Mouse (Mus musculus): ENCODE data around the gene Ttc39b. TPM values are rescaled to one million over a fixed set of nuclear protein-coding genes. Genes with fewer than 3 reads are reported as not detected.
"Not testable (repeated sequence)": the region's sequence is repeated elsewhere in the genome, so short reads cannot be mapped to it uniquely, and the experiment has no call there.

Gene Ttc39b
- polyA plus RNA-seq, 1 experiment, result 7.1 TPM

GRCm38 (mm10) chr4:83237656-83238055 is 86.4 kb downstream of the Ttc39b start:
- 84% methylated on average over 5 of the region's 5 CpGs for whole genome bisulfite sequencing
- Histone ChIP-seq H3K4me1 (ENCODE audit: control insufficient read depth, insufficient read depth, low read length) (0 out of 2 replicates have a peak, but pooled peaks cover 3% of the 10 kb centered on the region), H3K4me3 (replicated peaks; ENCODE audit: extremely low read depth, low read depth, low read length) (no peak overlapping the region)
- no peak for TF ChIP-seq CTCF (IDR thresholded peaks at IDR 0.05; ENCODE audit: insufficient read depth, low read length)
- no peak for TF ChIP-seq POLR2A (IDR thresholded peaks at IDR 0.05; ENCODE audit: borderline replicate concordance, extremely low read depth, low read depth, low read length)
- DNase-seq, result no peak

GRCm38 (mm10) chr4:83235304-83235703 is 88.8 kb downstream of the Ttc39b start:
- not testable (repeated sequence) for H3K4me3 ChIP-seq (replicated peaks; ENCODE audit: extremely low read depth, low read depth, low read length)

GRCm38 (mm10) chr4:83234739-83235138 is 89.3 kb downstream of the Ttc39b start:
- 54% methylated on average over 11 of the region's 11 CpGs for WGBS
- DNase-seq, result no peak

More at GRCm38 (mm10) chr4:83235304-83235703, 88.8 kb downstream of the Ttc39b start:
- H3K4me1 ChIP-seq (ENCODE audit: control insufficient read depth, insufficient read depth, low read length); DNase-seq: not testable (repeated sequence)
- 45% methylated on average over 2 of the region's 3 CpGs for WGBS

GRCm38 (mm10) chr4:83234132-83234531 is 89.9 kb downstream of the Ttc39b start:
- peaks cover 3% of the 10 kb centered on the region; the same call in 1 of the 2 replicates for H3K4me1 ChIP-seq (ENCODE audit: control insufficient read depth, insufficient read depth, low read length)
- no peak for TF ChIP-seq CTCF (IDR thresholded peaks at IDR 0.05; ENCODE audit: insufficient read depth, low read length)
- no peak for TF ChIP-seq POLR2A (IDR thresholded peaks at IDR 0.05; ENCODE audit: borderline replicate concordance, extremely low read depth, low read depth, low read length)
- no peak for DNase-seq
- WGBS, result 82% methylated on average over 7 of the region's 7 CpGs
- H3K4me3 ChIP-seq (replicated peaks; ENCODE audit: extremely low read depth, low read depth, low read length), result no peak overlapping the region

More at GRCm38 (mm10) chr4:83234739-83235138, 89.3 kb downstream of the Ttc39b start:
- TF ChIP-seq CTCF (IDR thresholded peaks at IDR 0.05; ENCODE audit: insufficient read depth, low read length) (no peak), POLR2A (IDR thresholded peaks at IDR 0.05; ENCODE audit: borderline replicate concordance, extremely low read depth, low read depth, low read length) (no peak)
- H3K4me3 ChIP-seq (replicated peaks; ENCODE audit: extremely low read depth, low read depth, low read length), result no peak overlapping the region
- peaks cover 3% of the 10 kb centered on the region; the same call in 1 of the 2 replicates for H3K4me1 ChIP-seq (ENCODE audit: control insufficient read depth, insufficient read depth, low read length)

- TF ChIP-seq POLR2A (IDR thresholded peaks at IDR 0.05; ENCODE audit: borderline replicate concordance, extremely low read depth, low read depth, low read length) (no peak), CTCF (IDR thresholded peaks at IDR 0.05; ENCODE audit: insufficient read depth, low read length) (no peak)
- no peak for DNase-seq
- H3K4me1 ChIP-seq (ENCODE audit: control insufficient read depth, insufficient read depth, low read length), result peaks cover 3% of the 10 kb centered on the region; the same call in 1 of the 2 replicates
- WGBS, result 78% methylated on average over 22 of the region's 22 CpGs
- no peak overlapping the region for H3K4me3 ChIP-seq (replicated peaks; ENCODE audit: extremely low read depth, low read depth, low read length)
Observed at GRCm38 (mm10) chr4:83233181-83234123, 90.6 kb downstream of the Ttc39b start.

- 60% methylated on average over 9 of the region's 9 CpGs for WGBS
- TF ChIP-seq CTCF (IDR thresholded peaks at IDR 0.05; ENCODE audit: insufficient read depth, low read length) (no peak), POLR2A (IDR thresholded peaks at IDR 0.05; ENCODE audit: borderline replicate concordance, extremely low read depth, low read depth, low read length) (no peak)
Observed at GRCm38 (mm10) chr4:83232315-83232880, 91.7 kb downstream of the Ttc39b start.

GRCm38 (mm10) chr4:83228664-83229283 is 95.3 kb downstream of the Ttc39b start:
- WGBS, result 70% methylated on average over 9 of the region's 9 CpGs
- no peaks in the 10 kb centered on the region; the same call in 1 of the 2 replicates for H3K4me1 ChIP-seq (ENCODE audit: control insufficient read depth, insufficient read depth, low read length)
- no peak for DNase-seq
- H3K4me3 ChIP-seq (replicated peaks; ENCODE audit: extremely low read depth, low read depth, low read length), result no peak overlapping the region
- TF ChIP-seq CTCF (IDR thresholded peaks at IDR 0.05; ENCODE audit: insufficient read depth, low read length) (no peak), POLR2A (IDR thresholded peaks at IDR 0.05; ENCODE audit: borderline replicate concordance, extremely low read depth, low read depth, low read length) (no peak)

More at GRCm38 (mm10) chr4:83232315-83232880, 91.7 kb downstream of the Ttc39b start:
- H3K4me3 ChIP-seq (replicated peaks; ENCODE audit: extremely low read depth, low read depth, low read length), result no peak overlapping the region
- H3K4me1 ChIP-seq (ENCODE audit: control insufficient read depth, insufficient read depth, low read length), result peaks cover 3% of the 10 kb centered on the region; the same call in 1 of the 2 replicates
- DNase-seq, result no peak

GRCm38 (mm10) chr4:83228073-83228472 is 96.0 kb downstream of the Ttc39b start:
- TF ChIP-seq CTCF (IDR thresholded peaks at IDR 0.05; ENCODE audit: insufficient read depth, low read length) (no peak), POLR2A (IDR thresholded peaks at IDR 0.05; ENCODE audit: borderline replicate concordance, extremely low read depth, low read depth, low read length) (no peak)
- DNase-seq, result no peak
- H3K4me3 ChIP-seq (replicated peaks; ENCODE audit: extremely low read depth, low read depth, low read length), result no peak overlapping the region
- WGBS, result 91% methylated on average over 10 of the region's 10 CpGs
- H3K4me1 ChIP-seq (ENCODE audit: control insufficient read depth, insufficient read depth, low read length), result no peaks in the 10 kb centered on the region; the same call in 1 of the 2 replicates

- H3K4me3 ChIP-seq (replicated peaks; ENCODE audit: extremely low read depth, low read depth, low read length), result no peak overlapping the region
- WGBS, result 80% methylated on average over 8 of the region's 8 CpGs
- no peak for TF ChIP-seq CTCF (IDR thresholded peaks at IDR 0.05; ENCODE audit: insufficient read depth, low read length)
- TF ChIP-seq POLR2A (IDR thresholded peaks at IDR 0.05; ENCODE audit: borderline replicate concordance, extremely low read depth, low read depth, low read length), result no peak
- H3K4me1 ChIP-seq (ENCODE audit: control insufficient read depth, insufficient read depth, low read length), result no peaks in the 10 kb centered on the region; the same call in 1 of the 2 replicates
- no peak for DNase-seq
Observed at GRCm38 (mm10) chr4:83225633-83226360, 98.3 kb downstream of the Ttc39b start.

Measured in lung, adult 2 months (tissue).